Mouse (Mus musculus): ENCODE data around the gene Foxf1. TPM values are rescaled to one million over a fixed set of nuclear protein-coding genes. Genes with fewer than 3 reads are reported as not detected.

Gene Foxf1
- polyA plus RNA-seq, 1 experiment from 2014 or later, result 59.3 TPM

DNA sequence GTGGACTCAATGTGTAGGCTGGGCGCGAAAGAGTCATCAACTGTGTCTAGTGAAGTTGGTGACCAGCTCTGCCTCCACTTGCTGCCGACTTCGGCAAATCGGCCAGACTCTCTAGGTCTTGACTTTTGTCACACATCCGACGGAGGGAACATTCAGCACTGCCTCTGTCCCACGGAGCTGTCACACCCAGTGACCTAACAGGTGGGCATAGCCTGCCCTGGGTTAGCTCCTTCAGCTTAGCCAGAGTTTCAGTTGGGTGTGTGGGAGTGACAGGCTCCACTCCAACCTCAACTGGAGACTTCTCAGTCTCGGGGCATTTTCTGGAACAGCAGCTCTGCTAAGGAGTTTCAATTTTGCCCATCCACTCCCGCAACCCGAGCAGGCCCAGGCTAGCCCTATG, 50.3 kb downstream of the Foxf1 start:
- Histone ChIP-seq H3K36me3 (ENCODE audit: control insufficient read depth, insufficient read depth, low read length) (no peaks in the 10 kb centered on the region), H3K4me2 (replicated peaks; ENCODE audit: low read depth) (no peak overlapping the region), H3K27me3 (ENCODE audit: control insufficient read depth, insufficient read depth, low read length) (no peaks in the 10 kb centered on the region), H3K4me1 (replicated peaks; ENCODE audit: control insufficient read depth, insufficient read depth) (no peaks in the 10 kb centered on the region), H3K9me3 (ENCODE audit: control insufficient read depth, low read length) (no peaks in the 10 kb centered on the region), H3K9ac (ENCODE audit: low read length) (no peak overlapping the region), H3K4me3 (ENCODE audit: low read depth, low read length) (no peak overlapping the region), H3K27ac (replicated peaks) (no peak overlapping the region)
- no peak; the same call in 1 of the 2 replicates for ATAC-seq (ENCODE audit: low FRiP score, low TSS enrichment)
- 87% methylated on average over 11 of the region's 11 CpGs for WGBS
- DNase-seq (ENCODE audit: low spot score), result no peak
- TF ChIP-seq EP300 (optimal IDR thresholded peaks at IDR 0.05) (no peak), CTCF (IDR thresholded peaks at IDR 0.05; ENCODE audit: low read depth) (no peak)

DNA sequence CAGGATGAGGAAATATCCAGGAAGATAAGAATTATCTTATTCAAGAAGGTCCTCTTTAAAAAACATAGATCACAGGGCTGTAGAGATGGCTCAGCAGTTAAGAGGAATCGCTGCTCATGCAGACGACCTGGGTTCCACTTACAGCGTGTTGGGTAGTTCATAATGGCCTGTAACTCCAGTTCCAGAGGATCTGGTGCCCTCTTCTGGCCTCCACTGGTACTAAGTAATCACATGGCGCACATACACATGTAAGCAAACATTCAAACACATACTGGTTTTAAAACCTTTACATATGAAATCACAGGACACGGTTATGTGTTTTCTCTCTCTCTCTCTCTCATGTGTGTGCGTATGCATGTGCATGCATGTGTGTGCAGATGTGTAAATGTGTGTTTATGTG, 52.7 kb downstream of the Foxf1 start:
- H3K27me3 ChIP-seq (ENCODE audit: control insufficient read depth, insufficient read depth, low read length), result no peaks in the 10 kb centered on the region
- H3K36me3 ChIP-seq (ENCODE audit: control insufficient read depth, insufficient read depth, low read length), result no peaks in the 10 kb centered on the region
- no peak overlapping the region for H3K4me3 ChIP-seq (ENCODE audit: low read depth, low read length)
- no peaks in the 10 kb centered on the region for H3K4me1 ChIP-seq (replicated peaks; ENCODE audit: control insufficient read depth, insufficient read depth)
- 95% methylated on average over 6 of the region's 6 CpGs for WGBS
- ATAC-seq (ENCODE audit: low FRiP score, low TSS enrichment) (no peak), DNase-seq (ENCODE audit: low spot score) (no peak)
- H3K9ac ChIP-seq (ENCODE audit: low read length), result no peak overlapping the region
- no peaks in the 10 kb centered on the region for H3K9me3 ChIP-seq (ENCODE audit: control insufficient read depth, low read length)
- H3K27ac ChIP-seq (replicated peaks), result no peak overlapping the region
- H3K4me2 ChIP-seq (replicated peaks; ENCODE audit: low read depth), result no peak overlapping the region
- TF ChIP-seq CTCF (IDR thresholded peaks at IDR 0.05; ENCODE audit: low read depth) (peak; percentile 18; the same call in 1 of the 2 replicates), EP300 (optimal IDR thresholded peaks at IDR 0.05) (no peak)

Small RNA genes lying within 50 kb of the gene (microRNA-seq; reads per million reads assigned to microRNA genes)
- gene Gm27530, result not detected

Other genes with a start within 250 kb of the Foxf1 start
- gene Mthfsd, start 24.0 kb downstream of the Foxf1 start, polyA plus RNA-seq (2015; fragmentation: Nextera tagmentation; extraction: Ambion mirVana), result 33.0 and 38.1 TPM in 2 replicates
- gene Foxc2, start 31.8 kb downstream of the Foxf1 start, polyA plus RNA-seq (2015; fragmentation: Nextera tagmentation; extraction: Ambion mirVana), result 0.40 and 0.41 TPM in 2 replicates
- 2.8 and 2.9 TPM in 2 replicates for gene Foxl1, start 43.6 kb downstream of the Foxf1 start, polyA plus RNA-seq (2015; fragmentation: Nextera tagmentation; extraction: Ambion mirVana)

All from stomach, postnatal 0 days (tissue).